Mouse (Mus musculus): ENCODE measurements around the gene Cdk19. TPM values are rescaled to one million over a fixed set of nuclear protein-coding genes. Genes with fewer than 3 reads are reported as not detected.
A peak's percentile ranks its signal among the peaks of the same experiment; 100 is the strongest.

Gene Cdk19
- total RNA-seq, 2 experiments from 2014 or later = 7.6 to 17.1 TPM

GRCm38 (mm10) chr10:40348566-40349536 lies 9.5 kb downstream of the Cdk19 start:
- peak; percentile 97 to 98 for DNase-seq

DNA sequence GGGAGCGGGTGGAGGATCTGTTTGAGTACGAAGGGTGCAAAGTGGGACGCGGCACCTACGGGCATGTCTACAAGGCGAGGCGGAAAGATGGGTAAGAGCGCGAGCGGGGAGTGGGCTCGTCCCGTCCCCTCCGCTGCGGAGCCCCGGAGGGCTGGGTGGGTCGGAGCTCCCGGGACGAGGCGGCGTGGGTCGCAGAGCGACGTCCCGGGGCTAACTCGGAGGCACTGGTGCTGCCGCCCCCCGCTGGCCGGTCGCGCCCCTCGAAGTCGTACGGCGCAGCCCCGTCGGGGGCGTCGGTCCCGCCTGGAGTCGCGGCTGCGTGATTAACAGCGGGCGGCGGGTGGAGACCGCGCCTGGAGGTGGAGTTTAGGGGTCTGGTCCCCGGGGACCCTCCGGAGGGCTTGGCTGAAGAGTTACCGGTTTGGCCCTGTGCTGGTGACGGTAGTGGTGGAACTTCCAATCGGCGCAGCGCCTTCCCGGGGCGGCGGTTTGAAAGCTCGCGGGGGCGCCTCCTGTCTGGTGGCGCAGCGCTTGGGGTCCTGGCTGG lies 10.3 kb downstream of the Cdk19 start:
- peak; percentile 58 to 71 for DNase-seq

GRCm38 (mm10) chr10:40350245-40350932 lies 11.0 kb downstream of the Cdk19 start:
- DNase-seq = no peak

DNA sequence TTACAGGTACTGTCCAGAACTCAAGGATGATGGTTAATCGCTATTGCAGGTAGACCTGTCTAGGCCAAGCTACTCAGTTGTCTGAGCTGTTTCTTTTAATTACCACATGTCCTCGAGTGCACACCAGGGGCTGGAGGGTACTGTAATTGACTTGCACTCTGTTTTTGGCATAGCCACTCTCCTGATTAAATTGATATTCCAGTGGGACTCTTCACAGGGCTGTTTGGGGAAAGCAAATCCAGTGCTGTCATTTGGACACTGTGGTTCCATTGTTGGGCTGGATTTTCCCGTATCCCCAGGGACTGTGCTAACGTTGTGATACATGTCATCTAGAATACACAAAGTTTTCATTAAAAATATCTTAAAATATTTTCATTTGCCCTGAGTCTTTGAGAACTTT lies 11.8 kb downstream of the Cdk19 start:
- no peak for DNase-seq

DNA sequence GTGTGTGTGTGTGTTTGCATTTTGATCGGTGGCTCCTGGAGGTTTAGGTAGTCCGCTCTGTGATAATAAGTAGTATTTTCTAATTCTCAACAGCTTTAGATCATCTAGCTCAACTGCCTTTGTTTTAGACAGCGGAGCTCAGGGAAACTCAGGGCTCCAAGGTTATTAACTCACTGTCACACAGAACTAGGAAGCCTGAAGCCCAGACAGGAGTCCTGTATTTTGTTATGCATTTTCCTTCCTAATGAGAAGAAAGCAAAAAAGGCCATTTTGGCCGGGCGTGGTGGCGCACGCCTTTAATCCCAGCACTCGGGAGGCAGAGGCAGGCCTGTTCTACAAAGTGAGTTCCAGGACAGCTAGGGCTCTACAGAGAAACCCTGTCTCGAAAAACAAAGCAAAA lies 14.7 kb downstream of the Cdk19 start:
- DNase-seq = no peak

DNA sequence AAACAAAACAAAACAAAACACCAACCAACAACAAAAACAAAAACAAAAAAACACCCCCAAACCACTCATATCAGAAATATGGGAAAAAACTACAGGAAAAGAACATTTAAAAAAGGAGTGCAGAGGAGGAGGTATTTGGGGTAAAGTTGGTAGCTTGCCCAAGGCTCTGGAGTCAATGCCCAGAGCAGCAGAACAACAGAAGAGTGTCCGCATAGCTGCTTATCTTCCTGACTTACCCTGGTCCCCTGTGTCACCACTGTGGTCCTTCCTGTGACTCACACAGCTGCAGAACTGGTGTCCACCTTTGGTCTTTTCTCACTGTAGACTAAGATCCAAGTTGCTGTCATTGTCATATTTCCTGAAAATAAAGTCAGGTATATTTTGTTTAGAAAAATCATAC lies 15.2 kb downstream of the Cdk19 start:
- peak; percentile 42 to 43 for DNase-seq

- no peak for DNase-seq
Observed at GRCm38 (mm10) chr10:40358166-40358565, 18.8 kb downstream of the Cdk19 start.

- DNase-seq = no peak
Observed at GRCm38 (mm10) chr10:40359131-40359530, 19.8 kb downstream of the Cdk19 start.

GRCm38 (mm10) chr10:40363004-40363403 lies 23.6 kb downstream of the Cdk19 start:
- DNase-seq = no peak

DNA sequence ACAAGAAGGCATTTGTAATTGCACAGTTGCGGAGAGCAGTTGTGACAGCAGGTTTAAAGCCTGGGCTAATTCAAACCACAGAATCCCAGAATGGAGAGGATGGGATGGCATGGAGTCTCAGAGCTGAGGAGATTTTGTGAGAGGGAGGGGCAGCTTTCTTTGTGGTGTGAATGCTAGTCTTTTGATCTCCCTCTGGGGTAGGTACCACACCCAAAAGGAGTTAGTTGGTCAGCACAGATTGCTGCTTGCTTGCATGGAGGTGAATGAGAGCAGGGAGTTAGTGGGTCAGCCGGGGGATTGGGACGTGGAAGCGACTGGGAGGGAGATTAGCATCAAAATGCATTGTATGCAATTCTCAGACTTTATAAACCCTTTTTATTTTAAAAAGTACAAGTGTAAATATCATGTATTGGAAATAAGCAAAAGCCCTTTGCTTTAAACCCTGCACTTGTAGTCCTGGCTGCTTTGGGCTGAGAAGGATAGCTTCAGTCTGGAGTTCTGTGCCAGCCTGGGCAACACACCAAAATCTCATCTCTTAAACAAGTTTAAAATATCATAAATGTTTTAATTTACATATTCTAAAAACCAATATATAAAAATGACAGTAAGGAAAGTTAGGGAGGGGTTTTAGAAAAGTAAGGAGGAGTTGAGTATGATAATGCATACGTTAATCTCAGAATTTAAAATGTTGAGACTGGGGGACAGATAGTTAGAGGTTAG lies 25.4 kb downstream of the Cdk19 start:
- DNase-seq = no peak

- DNase-seq = no peak
Observed at GRCm38 (mm10) chr10:40365991-40366390, 26.6 kb downstream of the Cdk19 start.

- DNase-seq = no peak
Observed at GRCm38 (mm10) chr10:40368516-40368915, 29.2 kb downstream of the Cdk19 start.

GRCm38 (mm10) chr10:40370156-40370555 lies 30.8 kb downstream of the Cdk19 start:
- no peak for DNase-seq

- no peak for DNase-seq
Observed at GRCm38 (mm10) chr10:40371184-40371913, 32.0 kb downstream of the Cdk19 start.

- DNase-seq = peak; percentile 10 to 11
Observed at GRCm38 (mm10) chr10:40371914-40372675, 32.7 kb downstream of the Cdk19 start.

GRCm38 (mm10) chr10:40373749-40374148 lies 34.4 kb downstream of the Cdk19 start:
- no peak for DNase-seq

- no peak for DNase-seq
Observed at GRCm38 (mm10) chr10:40374828-40375227, 35.5 kb downstream of the Cdk19 start.

DNA sequence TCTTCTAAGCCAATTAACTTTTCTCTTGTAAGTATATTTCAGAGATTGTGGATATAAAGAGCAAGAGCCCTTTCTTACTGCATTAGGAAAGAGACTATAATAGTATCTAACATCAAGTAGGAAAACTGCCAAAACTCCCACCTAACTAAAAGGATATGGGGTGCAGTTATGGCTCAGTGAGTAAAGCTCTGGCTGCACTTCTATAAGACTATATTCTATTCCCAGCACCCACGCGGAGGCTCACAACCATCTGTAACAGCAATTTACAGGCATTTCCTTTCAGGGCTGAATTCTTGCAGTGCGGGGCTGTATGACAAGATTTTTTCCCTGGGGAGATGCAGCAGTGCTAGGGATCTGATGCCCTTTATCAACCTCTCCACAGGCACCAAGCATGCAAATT lies 36.9 kb downstream of the Cdk19 start:
- DNase-seq = no peak

GRCm38 (mm10) chr10:40378284-40378683 lies 38.9 kb downstream of the Cdk19 start:
- DNase-seq = no peak

- DNase-seq = no peak
Observed at GRCm38 (mm10) chr10:40379682-40380081, 40.3 kb downstream of the Cdk19 start.

DNA sequence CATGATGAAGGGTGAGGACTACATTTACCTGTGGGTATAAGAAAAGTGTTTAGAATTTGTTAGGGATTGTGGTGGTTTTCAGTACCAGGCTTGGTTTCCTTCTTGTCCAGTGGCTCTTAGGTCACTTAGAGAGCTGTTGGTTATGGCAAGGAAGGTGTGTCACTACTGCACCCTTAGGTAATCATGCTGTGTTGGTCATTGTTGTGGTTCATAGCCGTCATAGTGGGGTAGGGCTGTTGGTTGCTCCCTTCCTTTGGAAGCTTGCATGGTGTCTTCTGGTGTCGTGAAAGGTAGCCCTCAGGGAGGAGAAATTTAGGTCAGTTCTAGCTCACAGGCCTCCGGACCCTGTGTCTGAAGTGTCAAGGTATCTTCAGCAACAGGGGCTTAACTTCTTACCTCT lies 46.0 kb downstream of the Cdk19 start:
- no peak for DNase-seq

Measured in adrenal gland, postnatal 36 days (tissue).